Mouse (Mus musculus) hindbrain, embryonic 13.5 days (tissue): ENCODE data around the gene Slc37a3. TPM values are rescaled to one million over a fixed set of nuclear protein-coding genes. Genes with fewer than 3 reads are reported as not detected.

ENCODE experiments used
- ATAC-seq: fragments of 200-750 bp; cut with Nextera tagmentation; 2 replicates; pipeline ENCODE4 v1.8.0; 2017; ENCODE audit warnings: moderate TSS enrichment; ENCODE audit not compliant: low FRiP score
- H3K27ac ChIP-seq: fragments of 300-500 bp; sonication (generic); 2 replicates; pipeline ENCODE4 v1.5.1; 2015; ENCODE audit warnings: inconsistent platforms, mild to moderate bottlenecking, moderate library complexity
- H3K27me3 ChIP-seq: fragments of 300-500 bp; sonication (generic); 2 replicates; pipeline ENCODE4 v1.6.1; 2015; ENCODE audit warnings: mild to moderate bottlenecking, inconsistent platforms
- H3K36me3 ChIP-seq: fragments of 300-500 bp; sonication (generic); 2 replicates; pipeline ENCODE4 v1.6.1; 2015; ENCODE audit warnings: mild to moderate bottlenecking, inconsistent platforms
- H3K4me1 ChIP-seq: fragments of 300-500 bp; sonication (generic); replicated peaks from 2 replicates; pipeline ENCODE4 v1.6.1; 2015; ENCODE audit warnings: inconsistent platforms
- H3K4me2 ChIP-seq: fragments of 300-500 bp; sonication (generic); 2 replicates; pipeline ENCODE4 v1.6.1; 2015; ENCODE audit warnings: inconsistent platforms, mild to moderate bottlenecking, moderate library complexity
- H3K4me3 ChIP-seq: fragments of 300-500 bp; sonication (generic); 2 replicates; pipeline ENCODE4 v1.5.1; 2015; ENCODE audit warnings: mild to moderate bottlenecking, inconsistent platforms
- H3K9ac ChIP-seq: fragments of 300-500 bp; sonication (generic); 2 replicates; pipeline ENCODE4 v1.6.1; 2015; ENCODE audit warnings: mild to moderate bottlenecking, inconsistent platforms
- H3K9me3 ChIP-seq: fragments of 300-500 bp; sonication (generic); 2 replicates; pipeline ENCODE4 v1.6.1; 2016; ENCODE audit warnings: inconsistent platforms
- WGBS: fragments of 180-500 bp; shearing (Covaris S2); methylation state at CpG from one replicate; pipeline ENCODE4 v1.1.7; 2015; 5-methylcytosine and 5-hydroxymethylcytosine counted together
- polyA plus RNA-seq: library from polyadenylated mRNA; unstranded; fragments of >200 nt; fragmentation: Nextera tagmentation; extraction: Ambion mirVana; gene quantifications from 2 replicates; pipeline ENCODE4 v1.2.1, GENCODE M21; 2015

Gene Slc37a3
- polyA plus RNA-seq, 1 experiment from 2014 or later: 63.2 TPM

DNA sequence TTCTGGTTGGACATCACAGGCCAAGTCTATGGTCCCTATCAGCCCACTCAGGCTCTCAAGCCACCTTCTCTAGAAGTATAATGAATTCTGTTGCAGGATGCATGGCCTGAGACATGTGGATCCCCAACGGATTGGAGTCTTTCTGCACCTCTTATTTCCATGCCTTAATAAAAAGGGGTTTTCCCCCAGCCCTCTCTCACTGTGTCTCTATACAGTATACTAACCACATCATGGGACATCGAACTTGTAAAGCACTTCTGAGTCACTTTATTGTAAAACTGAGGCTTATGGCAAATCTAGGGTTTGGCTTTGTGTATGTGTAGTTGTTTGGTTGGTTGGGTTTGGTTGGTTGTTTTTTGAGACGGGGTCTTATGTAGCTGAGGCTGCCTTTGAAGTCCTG, 65.7 kb downstream of the Slc37a3 start:
- WGBS: 93% methylated on average over 3 of the region's 3 CpGs
- ATAC-seq: no peak
- no peaks in the 10 kb centered on the region for H3K27me3 ChIP-seq
- H3K36me3 ChIP-seq: no peaks in the 10 kb centered on the region; the same call in 1 of the 2 replicates
- no peak overlapping the region for H3K4me3 ChIP-seq
- no peaks in the 10 kb centered on the region for H3K9me3 ChIP-seq
- no peak overlapping the region for H3K27ac ChIP-seq
- no peak overlapping the region for H3K4me2 ChIP-seq
- no peak overlapping the region for H3K9ac ChIP-seq
- no peaks in the 10 kb centered on the region for H3K4me1 ChIP-seq

DNA sequence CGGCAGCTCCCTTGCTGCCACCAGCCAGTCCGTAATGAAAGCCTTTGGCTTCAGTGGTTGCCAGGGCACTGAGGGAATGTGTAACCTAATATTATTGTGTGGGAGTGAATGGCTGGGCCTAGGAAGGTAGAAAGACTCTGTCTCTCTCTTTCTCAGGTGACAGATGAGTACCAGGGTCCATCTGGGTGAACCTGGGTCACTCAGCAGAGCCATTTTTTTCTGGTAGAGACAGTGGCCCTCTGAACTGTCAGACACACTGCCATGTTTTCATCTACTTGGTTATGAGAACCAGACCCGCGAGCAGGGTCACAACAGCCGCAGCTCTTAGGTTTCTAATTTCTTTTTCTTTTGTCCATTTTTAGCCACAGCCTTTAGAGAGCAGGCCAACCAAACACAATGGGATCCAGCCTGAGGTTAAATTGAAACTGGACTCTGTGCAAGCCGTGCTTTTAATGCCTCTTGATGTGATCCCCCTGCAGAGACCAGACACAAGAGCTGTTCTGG, 73.1 kb downstream of the Slc37a3 start:
- no peaks in the 10 kb centered on the region for H3K27me3 ChIP-seq
- no peaks in the 10 kb centered on the region for H3K36me3 ChIP-seq
- no peak overlapping the region for H3K4me3 ChIP-seq
- H3K4me1 ChIP-seq: peaks cover 10% of the 10 kb centered on the region; the same call in 1 of the 2 replicates
- H3K27ac ChIP-seq: peak overlapping the region; percentile 27
- no peak for ATAC-seq
- no peak overlapping the region for H3K9ac ChIP-seq
- WGBS: 8% methylated on average over 6 of the region's 6 CpGs
- no peaks in the 10 kb centered on the region for H3K9me3 ChIP-seq
- no peak overlapping the region for H3K4me2 ChIP-seq

DNA sequence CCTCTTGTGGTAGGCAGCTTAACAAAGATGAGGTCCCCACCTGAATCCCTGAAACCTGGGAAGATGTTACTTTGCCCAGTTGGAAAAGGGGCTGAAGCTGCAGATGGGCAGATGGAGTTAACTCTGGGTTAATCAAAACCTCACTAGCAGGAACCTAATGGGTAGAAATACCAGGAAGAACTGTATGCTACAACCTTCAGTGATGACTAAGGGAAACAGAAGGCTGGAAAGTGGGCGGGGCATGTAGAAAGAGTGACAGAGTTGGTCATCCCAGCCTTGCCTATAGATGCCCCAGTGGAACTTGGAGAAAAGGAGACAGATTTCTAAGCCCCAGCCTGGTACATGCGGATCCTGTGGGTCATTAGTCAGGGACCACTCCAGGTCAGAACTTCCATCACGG, 76.0 kb downstream of the Slc37a3 start:
- H3K4me2 ChIP-seq: no peak overlapping the region
- no peak overlapping the region for H3K9ac ChIP-seq
- H3K27me3 ChIP-seq: no peaks in the 10 kb centered on the region
- peaks cover 10% of the 10 kb centered on the region; the same call in 1 of the 2 replicates for H3K4me1 ChIP-seq
- no peak overlapping the region for H3K4me3 ChIP-seq
- 86% methylated on average over 3 of the region's 3 CpGs for WGBS
- H3K36me3 ChIP-seq: no peaks in the 10 kb centered on the region
- no peak overlapping the region for H3K27ac ChIP-seq
- no peaks in the 10 kb centered on the region for H3K9me3 ChIP-seq
- ATAC-seq: no peak

DNA sequence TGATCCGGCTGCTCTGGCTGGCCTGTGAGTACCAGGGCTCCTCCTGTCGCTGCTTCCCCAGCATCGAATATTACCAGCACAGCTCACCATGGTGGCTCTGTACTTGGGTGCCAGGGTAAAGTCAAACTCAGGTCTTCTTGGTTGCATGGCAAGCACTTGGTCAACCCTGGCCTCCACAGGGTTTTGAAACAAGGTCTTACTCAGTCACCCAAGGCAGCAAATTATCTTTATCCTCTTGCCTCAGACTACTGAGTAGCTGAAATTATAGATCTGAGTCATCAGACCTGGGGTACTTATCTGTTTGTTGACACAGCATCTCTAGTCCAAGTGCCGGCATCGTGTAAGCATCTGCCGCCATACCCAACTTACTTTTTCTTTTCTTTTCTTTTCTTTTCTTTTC, 80.4 kb downstream of the Slc37a3 start:
- Histone ChIP-seq H3K27ac (no peak overlapping the region), H3K4me2 (no peak overlapping the region), H3K9me3 (no peaks in the 10 kb centered on the region), H3K36me3 (no peaks in the 10 kb centered on the region), H3K4me3 (no peak overlapping the region), H3K9ac (no peak overlapping the region), H3K4me1 (peaks cover 4% of the 10 kb centered on the region; the same call in 1 of the 2 replicates), H3K27me3 (no peaks in the 10 kb centered on the region)
- no peak for ATAC-seq
- 96% methylated on average over 6 of the region's 6 CpGs for WGBS

DNA sequence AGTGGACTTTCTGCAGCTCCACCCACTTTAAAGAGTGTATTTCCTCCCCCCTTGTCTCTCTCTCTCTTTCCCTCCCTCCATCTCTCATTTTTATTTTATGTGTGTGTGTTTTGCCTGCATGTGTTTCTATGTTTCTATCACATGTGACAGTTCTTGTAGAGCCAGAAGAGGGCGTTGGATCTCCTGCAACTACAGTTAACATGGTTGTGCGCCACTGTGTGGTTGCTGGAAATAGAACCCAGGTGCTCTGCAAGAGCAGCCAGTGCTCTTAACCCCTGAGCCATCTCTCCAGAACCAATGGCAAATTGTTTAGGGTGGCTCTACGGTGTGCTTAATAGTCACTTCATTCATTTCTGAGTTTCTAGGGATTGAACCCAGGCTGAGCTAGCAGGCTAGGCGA, 81.0 kb downstream of the Slc37a3 start:
- Histone ChIP-seq H3K4me3 (no peak overlapping the region), H3K9ac (no peak overlapping the region), H3K27me3 (no peaks in the 10 kb centered on the region), H3K27ac (no peak overlapping the region), H3K4me1 (peaks cover 4% of the 10 kb centered on the region; the same call in 1 of the 2 replicates), H3K4me2 (no peak overlapping the region), H3K9me3 (no peaks in the 10 kb centered on the region), H3K36me3 (no peaks in the 10 kb centered on the region)
- ATAC-seq: no peak
- 76% methylated on average over 4 of the region's 4 CpGs for WGBS

DNA sequence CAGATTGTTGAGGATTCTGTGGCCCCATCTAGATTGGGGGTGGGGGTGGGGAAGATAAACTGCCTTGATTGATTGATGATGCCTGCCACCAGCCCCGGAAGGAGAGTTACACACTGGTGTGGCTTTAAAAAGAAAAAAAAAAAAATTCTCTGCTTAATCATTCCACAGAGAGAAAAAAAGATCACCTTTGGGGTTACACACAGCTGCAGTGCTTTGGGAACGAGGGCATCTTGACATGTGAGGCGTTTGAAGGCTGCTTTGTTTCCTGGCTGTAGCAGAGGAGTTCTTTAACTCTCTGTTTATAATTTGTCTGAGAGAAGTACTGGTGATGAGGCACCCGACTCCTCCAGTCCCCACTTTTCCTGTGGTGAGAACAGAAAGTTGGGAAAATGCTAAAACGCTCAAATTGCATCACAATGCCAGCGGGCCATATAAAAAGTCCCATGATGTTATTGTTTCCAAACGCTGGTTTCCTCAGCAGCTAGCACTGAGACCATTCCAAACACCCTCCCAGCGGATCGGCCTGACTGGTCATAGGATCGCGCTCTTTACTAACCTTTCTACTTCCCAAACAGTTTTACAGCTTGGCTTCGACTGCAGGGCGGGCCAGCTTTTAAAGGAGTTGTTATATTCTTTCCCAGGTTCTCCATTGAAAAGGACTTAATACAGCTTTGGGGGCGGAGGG, 81.6 kb downstream of the Slc37a3 start:
- no peak overlapping the region for H3K4me2 ChIP-seq
- no peak overlapping the region for H3K9ac ChIP-seq
- no peak for ATAC-seq
- no peaks in the 10 kb centered on the region for H3K36me3 ChIP-seq
- H3K27ac ChIP-seq: no peak overlapping the region
- WGBS: 31% methylated on average over 14 of the region's 14 CpGs
- H3K4me3 ChIP-seq: no peak overlapping the region
- H3K4me1 ChIP-seq: peaks cover 4% of the 10 kb centered on the region; the same call in 1 of the 2 replicates
- H3K27me3 ChIP-seq: no peaks in the 10 kb centered on the region
- H3K9me3 ChIP-seq: no peaks in the 10 kb centered on the region

DNA sequence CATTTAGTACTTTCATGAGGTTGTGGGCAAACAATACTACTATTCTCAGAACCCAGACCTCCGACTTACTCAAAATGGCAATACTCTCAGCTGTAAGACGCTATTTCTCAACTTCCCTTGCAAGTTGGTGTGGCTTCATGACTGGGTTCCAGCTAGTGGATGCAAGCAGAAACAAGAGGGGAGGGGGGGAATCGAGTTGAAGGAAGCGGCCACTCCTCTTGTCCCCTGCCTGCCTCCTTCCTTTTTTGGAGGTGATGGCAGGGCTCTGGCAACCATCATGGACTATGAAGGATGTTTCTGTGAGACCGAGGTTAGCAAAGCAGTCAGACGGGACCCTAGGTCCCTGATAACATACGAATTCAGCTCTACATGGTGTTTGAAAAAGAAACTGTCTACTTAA, 87.8 kb downstream of the Slc37a3 start:
- 82% methylated on average over 7 of the region's 7 CpGs for WGBS
- Histone ChIP-seq H3K4me1 (peaks cover 5% of the 10 kb centered on the region), H3K9ac (no peak overlapping the region), H3K36me3 (no peaks in the 10 kb centered on the region), H3K4me3 (no peak overlapping the region), H3K27ac (no peak overlapping the region), H3K27me3 (no peaks in the 10 kb centered on the region), H3K9me3 (no peaks in the 10 kb centered on the region), H3K4me2 (no peak overlapping the region)
- no peak for ATAC-seq

DNA sequence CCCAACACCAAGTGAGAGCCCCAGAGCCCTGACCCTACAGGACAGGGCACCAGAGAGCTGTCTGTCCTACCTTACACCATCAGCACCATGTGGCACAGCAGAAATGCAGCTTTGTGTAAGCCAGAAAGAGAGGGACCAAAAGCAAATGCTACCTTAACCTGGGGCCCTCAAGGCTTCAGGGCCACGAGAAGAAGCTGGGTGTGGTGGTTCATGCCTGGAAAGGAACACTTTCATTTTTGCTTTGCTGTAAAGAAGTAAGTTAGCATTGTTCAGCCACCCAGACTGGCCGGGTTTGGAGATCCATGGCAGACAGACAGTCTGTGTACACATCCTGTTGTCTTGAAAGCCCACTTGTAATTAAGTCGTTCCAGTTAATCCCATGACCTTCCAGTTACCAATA, 89.7 kb downstream of the Slc37a3 start:
- Histone ChIP-seq H3K27ac (no peak overlapping the region), H3K4me3 (no peak overlapping the region), H3K4me1 (peaks cover 5% of the 10 kb centered on the region), H3K27me3 (no peaks in the 10 kb centered on the region), H3K4me2 (no peak overlapping the region), H3K9me3 (no peaks in the 10 kb centered on the region), H3K36me3 (no peaks in the 10 kb centered on the region), H3K9ac (no peak overlapping the region)
- WGBS: 82% methylated on average over 3 of the region's 3 CpGs
- no peak for ATAC-seq

DNA sequence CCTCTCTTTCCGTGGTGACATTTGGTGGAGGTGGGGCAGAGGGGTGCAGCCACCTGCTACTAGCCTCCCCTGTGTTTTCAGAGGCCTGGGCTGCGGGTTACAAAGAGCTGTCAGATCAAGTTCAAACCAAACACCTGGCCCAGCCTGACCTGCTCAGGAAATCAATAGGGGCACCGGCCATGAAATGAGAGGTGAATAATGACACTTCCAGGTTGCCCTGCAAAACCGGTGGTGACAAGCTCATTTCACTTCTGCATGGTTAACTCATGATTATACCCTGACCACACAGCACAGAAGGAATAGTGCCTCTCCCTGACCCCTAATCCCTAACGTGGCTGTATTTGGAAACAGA, 90.8 kb downstream of the Slc37a3 start:
- no peak overlapping the region for H3K4me3 ChIP-seq
- peaks cover 5% of the 10 kb centered on the region for H3K4me1 ChIP-seq
- H3K27me3 ChIP-seq: no peaks in the 10 kb centered on the region
- no peak overlapping the region for H3K27ac ChIP-seq
- H3K36me3 ChIP-seq: no peaks in the 10 kb centered on the region
- no peaks in the 10 kb centered on the region for H3K9me3 ChIP-seq
- 35% methylated on average over 5 of the region's 5 CpGs for WGBS
- H3K9ac ChIP-seq: no peak overlapping the region
- no peak for ATAC-seq
- no peak overlapping the region for H3K4me2 ChIP-seq

DNA sequence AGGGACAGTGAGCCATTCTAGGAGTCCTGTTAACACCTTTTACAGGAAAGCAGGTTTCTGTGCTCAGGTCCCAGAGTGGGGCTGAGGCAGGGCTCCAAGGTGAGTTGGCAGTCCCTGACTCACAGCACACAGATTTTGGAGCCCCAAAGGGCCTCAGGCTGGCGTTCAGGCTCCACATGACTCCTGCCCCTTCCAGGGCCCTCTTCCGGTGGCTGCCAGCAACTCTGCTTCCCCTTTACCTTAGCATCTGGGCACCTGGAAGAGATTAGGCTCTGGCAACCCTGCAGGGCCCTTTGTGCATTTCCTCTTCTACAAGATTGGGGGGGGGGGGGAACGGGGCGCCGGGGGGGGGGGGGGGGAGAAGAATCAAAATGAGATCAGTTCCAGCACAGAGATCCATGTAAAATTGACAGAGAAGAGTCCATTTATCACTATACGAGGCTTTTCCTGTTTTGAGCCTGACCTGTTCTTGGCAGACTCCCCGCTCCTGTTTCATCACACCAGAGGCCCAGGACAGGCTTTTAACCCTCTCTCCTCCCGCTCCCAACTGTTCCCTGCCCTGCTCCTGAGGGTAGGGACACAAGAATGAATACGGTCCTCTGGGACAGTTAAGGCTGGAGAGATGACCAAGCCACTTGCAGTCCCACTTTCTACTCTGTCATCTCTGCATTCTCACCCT, 91.3 kb downstream of the Slc37a3 start:
- Histone ChIP-seq H3K4me2 (no peak overlapping the region), H3K27ac (no peak overlapping the region), H3K4me1 (peaks cover 5% of the 10 kb centered on the region), H3K9ac (no peak overlapping the region), H3K4me3 (no peak overlapping the region), H3K27me3 (no peaks in the 10 kb centered on the region), H3K9me3 (no peaks in the 10 kb centered on the region), H3K36me3 (no peaks in the 10 kb centered on the region)
- 36% methylated on average over 8 of the region's 9 CpGs for WGBS
- ATAC-seq: no peak

DNA sequence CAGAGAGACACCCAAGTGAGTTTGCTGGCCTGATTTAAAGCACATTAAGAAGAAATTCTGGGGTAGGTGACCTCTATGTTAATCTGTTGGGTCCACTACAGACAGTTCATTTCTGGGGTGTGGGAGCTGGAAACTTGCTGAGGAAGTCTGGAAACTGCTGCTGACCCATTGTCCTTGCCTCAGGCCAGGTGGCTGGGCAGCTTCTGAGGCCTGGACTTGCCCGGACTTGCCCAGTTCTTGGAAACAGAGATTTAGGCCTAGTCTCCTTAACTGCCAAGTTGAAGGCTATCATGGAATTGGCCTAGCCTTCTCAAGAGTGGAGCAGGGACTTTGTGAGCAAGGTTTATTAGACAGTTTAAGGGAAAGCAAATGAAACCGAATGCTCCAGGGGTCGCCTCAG, 92.6 kb downstream of the Slc37a3 start:
- ATAC-seq: no peak
- Histone ChIP-seq H3K9me3 (no peaks in the 10 kb centered on the region), H3K27me3 (no peaks in the 10 kb centered on the region), H3K4me3 (no peak overlapping the region), H3K4me1 (peaks cover 5% of the 10 kb centered on the region), H3K9ac (no peak overlapping the region), H3K36me3 (no peaks in the 10 kb centered on the region), H3K27ac (no peak overlapping the region), H3K4me2 (no peak overlapping the region)
- WGBS: 92% methylated on average over 3 of the region's 3 CpGs
